Comparison of ENCODE assay signal across 8 mouse cellular contexts in genomic region chr5:130222146-130223004, GRCm38 (mm10). TPM values are rescaled to one million over a fixed set of nuclear protein-coding genes. Genes with fewer than 3 reads are reported as not detected.
DNase-seq lines count a peak whose midpoint lies in the region; ATAC-seq lines count a peak whose summit lies in the region.

No protein-coding gene starts in this region.

- peaks cover 18% of the 10 kb centered on the region for H3K4me1 ChIP-seq in hindbrain, embryonic 14.5 days (replicated peaks; ENCODE audit: control insufficient read depth, insufficient read depth, low read length)

- no peaks in the 10 kb centered on the region for H3K9me3 ChIP-seq in hindbrain, embryonic 14.5 days (ENCODE audit: control insufficient read depth, low read length)

- ATAC-seq in hindbrain, embryonic 14.5 days (ENCODE audit: low FRiP score) = peak; percentile 91

- H3K27me3 ChIP-seq in hindbrain, embryonic 14.5 days (ENCODE audit: control insufficient read depth, insufficient read depth, low read length) = no peaks in the 10 kb centered on the region

- H3K4me3 ChIP-seq in hindbrain, embryonic 14.5 days (replicated peaks; ENCODE audit: low read length) = peak overlapping the region; percentile 100

- peak overlapping the region; percentile 97 for H3K9ac ChIP-seq in hindbrain, embryonic 14.5 days

- DNase-seq in T-cell, adult 2 months (ENCODE audit: low spot score) = peak; percentile 91
- DNase-seq in cerebellum, postnatal 25 days = peak; percentile 99
- peak; percentile 94 for DNase-seq in frontal cortex, postnatal 25 days (ENCODE audit: low spot score in 2 of 2)
- peak; percentile 95 for DNase-seq in hindbrain, embryonic 14.5 days (ENCODE audit: low spot score)
- peak; percentile 94 to 95 for DNase-seq in layer of hippocampus, postnatal 36 days
- DNase-seq in lung, postnatal 25 days (ENCODE audit: low spot score) = peak; percentile 94
- peak; percentile 82 for DNase-seq in retina, adult 2 months (ENCODE audit: low read depth, low spot score)
- peak; percentile 99 for DNase-seq in thymus, postnatal 25 days

- H3K4me2 ChIP-seq in hindbrain, embryonic 14.5 days (replicated peaks) = peak overlapping the region; percentile 69

- WGBS in hindbrain, embryonic 14.5 days = under 1% methylated on average over 81 of the region's 88 CpGs

- H3K27ac ChIP-seq in hindbrain, embryonic 14.5 days = peak overlapping the region; percentile 74

- H3K36me3 ChIP-seq in hindbrain, embryonic 14.5 days (replicated peaks; ENCODE audit: control insufficient read depth, insufficient read depth) = peaks cover 4% of the 10 kb centered on the region; the same call in 1 of the 2 replicates

RNA-seq across cellular contexts. Expression of gene Tmem248, which starts 5.5 kb away (rescaled TPM):
- polyA plus RNA-seq in hindbrain, embryonic 14.5 days (2014; fragmentation: Nextera tagmentation; extraction: Ambion mirVana) = 31.3 and 36.5 TPM in 2 replicates
- total RNA-seq in layer of hippocampus, postnatal 36 days (2021) = 10 to 100 TPM; 39.0 to 41.0 TPM

RNA-seq across cellular contexts. Expression of gene Sbds, which starts 33.0 kb away (rescaled TPM):
- polyA plus RNA-seq in hindbrain, embryonic 14.5 days (2014; fragmentation: Nextera tagmentation; extraction: Ambion mirVana) = 48.2 and 49.9 TPM in 2 replicates
- total RNA-seq in layer of hippocampus, postnatal 36 days (2021) = 10 to 100 TPM; 76.4 to 78.2 TPM

RNA-seq across cellular contexts. Expression of gene Tyw1, which starts 33.0 kb away (rescaled TPM):
- polyA plus RNA-seq in hindbrain, embryonic 14.5 days (2014; fragmentation: Nextera tagmentation; extraction: Ambion mirVana) = 20.8 and 27.2 TPM in 2 replicates
- total RNA-seq in layer of hippocampus, postnatal 36 days (2021) = 10 to 100 TPM; 15.2 to 18.2 TPM

RNA-seq across cellular contexts. Expression of gene Rabgef1, which starts 50.8 kb away (rescaled TPM):
- polyA plus RNA-seq in hindbrain, embryonic 14.5 days (2014; fragmentation: Nextera tagmentation; extraction: Ambion mirVana) = 35.7 and 40.3 TPM in 2 replicates
- 10 to 100 TPM; 51.3 to 53.3 TPM for total RNA-seq in layer of hippocampus, postnatal 36 days (2021)

Comparison
In these comparisons a context has a peak if more than half of its experiments do, and no peak if none do; other contexts are left out.
1. Peak in every context shown above with its lines: DNase-seq, ATAC-seq, H3K4me3 ChIP-seq and H3K27ac ChIP-seq.